Mouse (Mus musculus): ENCODE measurements around the gene Shank3.

Shank3 gene

DNA sequence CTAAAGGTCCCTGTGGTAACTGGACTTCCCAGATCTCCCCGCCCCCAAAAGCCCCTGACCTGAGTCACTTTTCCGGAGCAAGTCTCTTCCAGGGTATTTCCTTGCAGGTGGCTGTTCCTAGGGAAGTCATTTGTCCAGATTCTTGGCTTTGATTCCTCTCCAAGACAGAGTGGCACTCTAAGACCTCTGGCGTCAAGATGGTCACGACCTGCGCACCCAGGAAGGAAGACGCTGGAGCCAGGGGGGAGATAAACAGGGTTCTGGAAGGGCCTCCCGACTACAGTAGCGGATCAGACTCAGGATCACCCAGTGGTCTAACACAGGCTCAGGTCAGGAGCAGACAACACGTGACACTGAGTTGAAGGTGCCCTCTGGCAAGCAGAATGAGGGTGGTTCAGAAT is 22.3 kb upstream of the Shank3 start, which contains the start of gene Arsa:
Gene Arsa (minus strand): TSS at position 335 of the 401 bp plus-strand sequence.
- DNase-seq (ENCODE audit: low read depth, low spot score): peak; percentile 45

DNA sequence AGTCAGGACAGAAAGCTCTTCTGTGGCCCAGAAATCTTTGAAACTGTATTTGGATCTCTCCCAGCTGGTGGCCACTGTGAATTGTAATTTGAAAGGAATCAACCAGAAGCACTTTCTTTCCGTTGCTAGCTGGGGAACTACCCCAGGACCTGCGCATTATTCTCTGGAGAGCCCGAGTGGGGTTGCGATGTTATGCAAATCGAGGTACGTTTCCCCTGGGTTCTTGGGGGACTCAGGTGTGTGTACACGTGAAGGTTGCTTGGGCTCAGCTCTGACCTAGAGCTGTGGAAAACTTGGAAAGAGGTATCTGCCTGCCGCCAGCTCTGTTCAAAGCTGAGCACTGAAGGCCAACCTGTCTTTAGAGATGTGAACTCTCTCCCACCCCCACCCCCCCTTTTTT is 21.6 kb upstream of the Shank3 start:
- peak; percentile 69 for DNase-seq (ENCODE audit: low read depth, low spot score)

- no peak for DNase-seq (ENCODE audit: low read depth, low spot score)
These were observed 20.8 kb upstream of the Shank3 start for GRCm38 (mm10) chr15:89478622-89479021.

- DNase-seq (ENCODE audit: low read depth, low spot score): peak; percentile 61
These were observed 18.8 kb upstream of the Shank3 start for GRCm38 (mm10) chr15:89480584-89480983.

- no peak for DNase-seq (ENCODE audit: low read depth, low spot score)
These were observed 11.2 kb upstream of the Shank3 start for GRCm38 (mm10) chr15:89488182-89488581.

DNA sequence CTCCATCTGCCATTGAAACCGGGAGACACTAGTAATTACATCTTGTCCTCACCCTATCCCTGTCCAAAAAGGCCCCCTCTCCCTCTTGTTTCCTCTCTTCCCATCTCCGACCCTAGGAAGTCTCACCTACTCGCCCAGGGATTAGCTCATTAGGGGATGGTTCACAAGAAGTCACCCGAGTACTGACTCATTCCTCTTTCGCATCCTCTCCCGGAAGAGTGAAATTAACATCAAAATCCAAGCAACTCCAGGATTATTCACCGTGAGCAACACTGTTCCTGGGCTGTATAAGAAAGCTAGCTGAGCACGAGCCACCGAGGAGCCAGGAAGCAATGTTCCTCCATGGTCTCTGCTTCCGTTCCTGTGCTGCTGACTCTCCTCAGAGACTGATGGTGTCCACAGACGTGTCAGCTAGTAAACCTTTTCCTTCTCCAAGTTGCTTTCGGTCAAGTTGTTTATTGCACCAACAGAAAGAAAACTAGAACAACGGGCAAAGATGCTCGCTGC is 10.8 kb upstream of the Shank3 start:
- peak; percentile 54 for DNase-seq (ENCODE audit: low read depth, low spot score)

GRCm38 (mm10) chr15:89494970-89495369 is 4.5 kb upstream of the Shank3 start:
- DNase-seq (ENCODE audit: low read depth, low spot score): peak; percentile 52

DNA sequence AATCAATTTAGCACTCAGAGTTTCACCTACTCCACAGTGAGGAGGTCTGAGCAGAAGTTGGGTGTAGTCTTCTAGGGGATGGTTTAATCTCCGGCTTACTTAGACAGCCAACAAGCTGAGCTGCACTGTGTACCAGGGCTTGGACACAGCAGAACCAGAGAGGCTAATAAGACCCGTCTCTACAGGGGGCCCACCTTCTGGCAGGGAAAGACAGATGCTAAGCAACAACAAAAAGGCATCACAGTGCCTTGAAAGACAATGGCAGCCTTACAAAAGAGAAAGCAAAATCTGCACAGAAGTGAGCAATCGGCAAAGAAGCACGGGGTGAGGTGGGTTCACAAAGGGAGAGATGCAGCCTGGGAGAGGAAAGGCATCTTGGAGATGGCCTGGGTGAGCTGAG is 3.3 kb upstream of the Shank3 start:
- DNase-seq (ENCODE audit: low read depth, low spot score): peak; percentile 45

DNA sequence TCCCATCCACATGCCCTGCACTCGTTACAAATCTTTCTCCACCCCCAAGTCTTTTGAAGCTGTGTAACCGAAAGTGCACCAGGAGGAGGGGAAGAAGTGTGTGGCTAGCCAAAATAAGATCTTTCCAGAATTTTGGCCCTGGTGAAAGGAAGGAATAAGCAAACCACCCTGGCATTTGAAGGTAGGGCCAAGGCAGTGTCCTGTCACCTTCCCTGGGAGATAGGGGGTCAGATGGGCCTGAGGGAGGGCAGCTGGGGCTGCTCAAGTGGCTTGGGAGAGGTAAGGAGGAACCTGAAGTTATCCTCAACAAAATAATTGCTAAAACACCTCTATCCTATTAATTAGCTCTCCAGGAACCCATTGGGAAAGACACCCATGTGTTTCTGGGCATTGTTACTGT is 2.6 kb upstream of the Shank3 start:
- no peak for DNase-seq (ENCODE audit: low read depth, low spot score)

DNA sequence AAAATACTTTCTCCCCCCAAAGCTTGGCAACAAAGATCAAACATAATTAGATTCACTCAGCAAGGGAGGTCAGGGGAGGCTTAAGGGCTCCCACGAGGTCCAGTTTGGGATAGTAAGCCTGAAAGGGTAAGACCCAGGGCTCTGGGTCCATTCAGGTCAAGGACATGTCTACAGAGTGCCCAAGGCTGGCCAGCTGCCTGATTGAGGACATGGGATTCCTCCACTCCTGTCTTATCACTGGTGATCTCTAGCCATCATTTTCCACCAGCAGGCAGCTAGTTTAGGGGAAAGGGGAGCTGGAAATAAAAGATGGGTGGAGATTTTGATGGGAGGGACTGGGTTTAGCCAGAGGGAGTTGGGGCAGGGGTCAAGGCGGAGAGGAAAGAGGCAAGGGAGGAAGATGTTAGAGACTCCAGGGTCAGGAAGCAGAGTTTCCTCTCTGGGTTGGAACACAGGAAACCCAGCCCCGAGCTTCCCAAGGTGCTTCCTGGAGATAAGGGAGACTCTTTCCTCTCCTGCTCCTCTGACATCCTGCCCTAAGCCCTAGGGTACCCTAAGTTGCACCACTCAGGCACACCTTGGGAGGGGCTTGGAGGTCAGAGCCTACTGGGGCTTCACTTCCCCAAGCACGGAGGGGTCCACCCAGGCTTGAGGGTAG is 1.9 kb upstream of the Shank3 start:
- no peak for DNase-seq (ENCODE audit: low read depth, low spot score)

DNA sequence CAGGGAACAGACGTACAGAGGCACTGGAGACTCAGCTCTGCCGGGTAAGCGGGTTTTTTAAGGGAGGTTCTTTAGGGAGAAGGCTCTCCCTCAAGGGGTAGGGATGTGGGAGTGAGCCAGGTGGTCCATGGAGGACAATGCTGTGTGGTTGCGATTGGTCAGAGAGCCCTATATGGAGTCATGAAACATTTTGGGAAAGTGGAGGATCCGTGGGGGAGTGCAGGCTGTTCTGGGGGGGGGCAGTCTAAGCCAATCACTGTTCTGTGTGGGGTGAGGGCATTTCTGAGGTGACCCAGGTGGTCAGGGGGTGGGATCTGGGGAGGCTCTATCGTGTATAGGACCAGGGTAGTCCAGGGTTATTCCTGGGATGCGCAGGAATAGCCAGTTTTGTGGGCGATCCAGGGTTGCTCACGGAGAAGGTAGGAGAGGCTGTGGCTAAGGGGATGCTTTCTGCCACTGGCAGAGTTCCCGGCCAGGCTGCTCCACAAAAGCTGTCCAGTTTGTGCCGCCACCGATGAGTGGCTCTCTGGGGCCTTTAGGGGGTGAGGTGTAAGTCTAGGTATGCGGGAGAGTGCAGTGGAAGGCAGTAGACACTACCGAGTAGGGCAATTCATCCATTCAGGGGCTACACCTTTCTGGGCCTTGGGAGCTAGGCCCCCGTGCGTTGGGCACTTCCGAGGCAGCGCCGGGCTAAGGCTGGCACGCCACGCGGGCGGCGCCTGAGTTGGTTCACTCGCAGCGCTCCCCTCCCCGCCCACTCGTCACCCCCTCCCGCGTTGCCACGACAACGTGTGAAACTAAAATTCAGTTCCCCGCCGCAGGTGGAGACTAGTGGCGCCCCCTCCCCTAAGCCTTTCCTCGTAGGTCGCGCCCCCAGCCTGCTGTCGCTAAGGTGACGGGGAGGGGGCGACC is 1.1 kb upstream of the Shank3 start:
- DNase-seq (ENCODE audit: low read depth, low spot score): peak; percentile 28

GRCm38 (mm10) chr15:89499784-89500220 is 379 bp downstream of the Shank3 start:
- DNase-seq (ENCODE audit: low read depth, low spot score): no peak

DNA sequence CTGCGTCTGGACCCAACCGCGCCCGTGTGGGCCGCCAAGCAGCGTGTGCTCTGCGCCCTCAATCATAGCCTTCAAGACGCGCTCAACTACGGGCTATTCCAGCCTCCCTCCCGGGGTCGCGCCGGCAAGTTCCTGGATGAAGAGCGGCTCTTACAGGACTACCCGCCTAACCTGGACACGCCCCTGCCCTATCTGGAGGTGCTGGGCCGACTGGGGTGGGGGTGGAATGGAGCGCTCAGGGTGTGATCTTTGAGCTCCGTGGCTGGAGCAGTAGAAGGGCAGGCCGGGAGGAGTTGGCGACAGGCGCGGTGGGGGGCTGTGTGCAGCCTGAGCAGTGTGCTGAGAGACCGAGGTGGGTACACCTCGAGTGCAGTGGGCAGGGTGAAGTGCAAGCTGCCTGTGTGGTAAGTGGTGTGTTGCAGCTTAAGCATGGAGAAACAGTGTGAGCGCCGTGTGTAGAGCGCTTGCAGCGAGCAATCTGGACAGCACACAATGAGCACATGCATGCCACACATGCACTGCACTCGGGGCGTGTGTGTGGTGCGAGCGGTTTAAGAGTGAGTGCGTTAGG is 883 bp downstream of the Shank3 start:
- peak; percentile 81 for DNase-seq (ENCODE audit: low read depth, low spot score)

- DNase-seq (ENCODE audit: low read depth, low spot score): no peak
These were observed 1.9 kb downstream of the Shank3 start for GRCm38 (mm10) chr15:89501321-89501720.

DNA sequence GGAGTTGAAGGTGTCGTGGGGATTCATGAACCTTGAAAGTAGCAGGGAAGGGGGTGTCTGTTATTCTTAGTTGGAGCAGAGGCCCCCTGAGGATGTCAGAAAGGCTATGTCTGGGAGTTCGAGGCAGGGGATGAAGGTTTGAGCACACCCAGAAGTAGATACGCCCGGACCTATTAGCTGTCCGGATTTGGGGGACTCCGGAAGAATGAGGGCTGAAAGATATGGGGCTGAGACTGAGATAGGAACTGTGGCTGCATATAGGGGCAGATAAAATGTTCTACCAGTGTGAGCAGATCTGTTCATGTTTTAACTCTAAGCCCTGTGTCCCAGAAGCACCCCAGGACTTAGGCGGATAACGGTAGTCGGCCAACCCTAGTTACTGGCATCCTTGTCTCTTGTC is 5.4 kb downstream of the Shank3 start:
- DNase-seq (ENCODE audit: low read depth, low spot score): no peak

- no peak for DNase-seq (ENCODE audit: low read depth, low spot score)
These were observed 8.3 kb downstream of the Shank3 start for GRCm38 (mm10) chr15:89507751-89508150.

DNA sequence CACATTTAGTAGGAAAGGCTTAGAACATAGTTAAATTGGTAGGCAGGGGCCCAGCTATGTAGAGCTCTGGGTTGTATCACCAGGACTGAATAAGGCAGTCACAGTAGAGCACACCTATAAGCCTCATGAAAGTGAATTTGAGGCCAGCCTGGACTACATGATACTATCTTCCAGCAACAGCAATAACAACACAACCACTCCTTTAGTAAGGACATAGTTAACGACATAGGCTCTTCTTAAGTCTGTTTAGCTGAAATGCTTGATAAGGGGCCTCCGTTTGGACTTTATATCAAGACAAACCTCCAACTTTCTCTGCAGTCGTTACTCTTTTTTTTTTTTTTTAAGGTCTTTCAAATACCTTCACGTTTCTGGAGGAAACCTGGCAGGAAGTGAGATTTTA is 13.3 kb downstream of the Shank3 start:
- no peak for DNase-seq (ENCODE audit: low read depth, low spot score)

DNA sequence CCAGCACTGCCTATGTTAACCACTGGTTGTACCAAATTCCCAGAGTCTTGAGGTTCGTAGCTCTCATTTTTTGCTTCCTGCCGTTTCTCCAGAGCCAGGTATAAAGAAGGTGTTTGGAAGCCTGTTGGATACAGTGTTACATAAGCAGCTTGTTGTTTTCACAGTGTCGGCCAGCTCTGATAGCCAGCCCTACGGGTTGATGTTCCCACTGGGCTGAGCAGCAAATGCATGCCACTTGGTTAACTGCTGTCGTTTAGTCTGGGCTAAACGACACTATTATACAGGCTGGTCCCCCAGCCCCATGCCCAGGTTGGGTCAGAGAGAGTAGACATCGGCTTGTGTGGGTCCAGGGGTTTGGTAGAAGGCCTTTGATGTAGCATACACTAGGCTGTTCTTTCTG is 22.5 kb downstream of the Shank3 start:
- DNase-seq (ENCODE audit: low read depth, low spot score): no peak

DNA sequence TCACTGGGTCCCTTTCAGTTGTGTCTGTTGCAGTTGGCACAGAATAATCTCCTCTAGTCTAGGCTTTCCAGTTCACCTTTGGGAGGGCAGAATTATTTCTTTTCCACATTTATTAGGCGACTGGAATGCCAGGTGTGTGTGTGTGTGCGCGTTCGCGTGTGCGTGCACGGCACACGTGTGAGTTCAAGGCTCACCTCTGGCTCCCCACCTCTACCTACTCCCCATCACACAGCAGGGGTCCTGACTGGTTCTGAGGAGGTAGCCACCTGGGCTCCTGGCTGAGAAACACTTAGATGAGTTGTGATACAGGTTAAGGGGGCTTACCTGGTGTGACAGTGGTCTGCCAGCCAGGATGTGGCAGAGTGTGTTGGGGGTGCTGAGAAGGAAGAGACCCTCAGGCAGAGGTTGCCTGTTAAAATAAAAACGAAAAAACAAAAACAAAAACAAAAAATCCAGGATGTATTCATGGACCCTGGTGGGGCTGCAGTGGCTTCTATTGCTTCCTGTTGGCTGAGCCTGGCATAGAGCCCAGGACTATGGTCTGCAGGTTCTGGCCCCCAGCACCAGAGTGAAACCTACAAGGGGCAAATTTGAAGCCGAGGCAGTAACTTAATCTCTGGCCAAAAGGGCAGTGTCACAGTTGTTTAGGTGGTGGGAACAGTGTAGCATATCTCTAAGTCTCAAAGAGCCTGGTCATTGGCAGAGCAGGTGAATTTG is 23.3 kb downstream of the Shank3 start:
- DNase-seq (ENCODE audit: low read depth, low spot score): no peak

- no peak for DNase-seq (ENCODE audit: low read depth, low spot score)
These were observed 23.9 kb downstream of the Shank3 start for GRCm38 (mm10) chr15:89523283-89523832.

DNA sequence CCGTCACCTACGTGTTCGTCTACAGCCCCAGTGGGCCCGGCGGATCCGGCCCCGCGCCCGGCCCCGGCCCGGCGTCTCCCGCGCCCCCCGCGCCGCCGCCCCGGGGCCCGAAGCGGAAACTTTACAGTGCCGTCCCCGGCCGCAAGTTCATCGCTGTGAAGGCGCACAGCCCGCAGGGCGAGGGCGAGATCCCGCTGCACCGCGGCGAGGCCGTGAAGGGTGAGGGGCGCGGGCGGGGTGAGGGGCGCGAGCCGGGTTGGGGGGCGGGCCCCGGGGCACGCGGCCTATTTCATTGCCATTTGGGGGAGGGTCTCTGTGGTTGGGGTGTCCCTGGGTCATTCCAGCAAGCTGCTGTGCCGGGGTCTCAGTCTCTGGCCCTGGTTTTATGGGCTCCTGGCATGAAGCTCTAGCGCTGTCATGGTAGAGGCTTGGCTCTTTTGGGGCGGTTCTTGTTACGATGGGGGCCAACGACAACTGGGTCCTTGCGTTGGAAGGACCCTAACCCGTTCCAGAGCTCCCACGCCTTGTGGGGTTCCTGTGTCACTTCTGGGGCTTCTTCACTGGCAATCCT is 24.7 kb downstream of the Shank3 start:
- no peak for DNase-seq (ENCODE audit: low read depth, low spot score)

All from ES-CJ7 (cell line).